Mouse (Mus musculus) E14TG2a.4 (cell line): Measurements from ENCODE around the gene Atp4a.

ENCODE experiments used
- CTCF ChIP-seq: conservative IDR thresholded peaks from 2 replicates; pipeline ENCODE4 v1.5.1; 2014; ENCODE audit warnings: low read length
- NANOG ChIP-seq: IDR thresholded peaks from 2 replicates; pipeline ENCODE4 v1.6.1; 2014; ENCODE audit warnings: borderline replicate concordance, low read length, mixed read lengths

DNA sequence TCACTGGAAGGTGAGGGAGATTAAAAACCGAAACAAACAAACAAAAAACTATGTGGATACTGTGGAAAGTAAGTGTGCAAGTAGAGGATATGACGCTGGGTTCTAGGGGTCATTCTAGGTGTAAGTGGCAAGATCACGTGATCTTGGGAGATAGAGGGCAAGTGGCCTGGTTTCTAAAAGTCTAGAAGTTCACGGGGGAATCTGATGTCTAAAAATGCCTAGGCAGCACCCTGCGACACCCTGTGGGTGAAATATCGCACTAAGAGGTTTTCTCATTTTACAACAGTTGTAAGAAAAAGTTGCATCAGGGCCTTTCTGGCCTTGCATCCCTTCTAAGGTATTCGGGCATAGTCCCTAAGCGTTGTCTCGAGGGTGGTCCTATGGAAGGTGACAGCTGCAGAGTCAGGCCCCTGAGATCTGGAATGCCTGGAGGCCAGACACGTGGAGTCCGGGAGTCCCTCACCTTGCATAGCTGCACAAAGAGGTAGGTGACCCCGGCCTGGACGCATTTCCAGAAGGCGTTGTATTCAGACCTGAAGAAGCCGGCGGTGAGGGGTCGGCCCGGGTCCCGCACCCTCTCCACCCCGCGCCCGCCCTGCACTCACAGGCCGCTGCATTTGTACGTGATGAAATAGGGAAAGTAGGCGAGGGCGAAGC, 16.9 kb downstream of the Atp4a start:
- TF ChIP-seq CTCF (no peak), NANOG (no peak)
